Mouse (Mus musculus) stomach, postnatal 0 days (tissue): ENCODE results near the gene Gm49027.

Experiments
- CTCF ChIP-seq: IDR thresholded peaks from 2 replicates; pipeline ENCODE4 v1.5.1; 2016; ENCODE audit warnings: antibody characterized with exemption, low read depth, mild to moderate bottlenecking, moderate library complexity
- EP300 ChIP-seq: optimal IDR thresholded peaks from 2 replicates; pipeline ENCODE3; 2016; ENCODE audit warnings: antibody characterized with exemption

DNA sequence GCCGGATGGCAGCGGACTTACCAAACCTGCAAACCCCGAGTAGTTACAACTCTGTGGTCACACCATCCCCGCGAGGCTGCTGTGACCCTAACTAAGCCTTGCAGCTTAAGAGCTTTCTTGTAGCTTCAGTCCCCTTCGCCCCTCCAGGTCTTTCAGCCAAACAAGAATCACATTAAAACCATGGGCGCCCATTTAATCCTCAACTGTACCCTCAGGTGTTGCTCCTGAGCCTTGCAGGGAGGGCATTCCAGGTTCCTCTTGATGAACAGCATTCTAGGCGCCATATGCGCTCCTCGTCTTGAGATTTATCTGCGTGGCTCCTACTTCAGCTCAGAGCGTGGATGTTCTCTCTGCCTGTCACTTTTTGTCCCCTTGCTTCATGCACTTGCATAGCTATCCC is 16.4 kb downstream of the Gm49027 start:
- TF ChIP-seq CTCF (no peak), EP300 (no peak)
